Mouse (Mus musculus) bone marrow macrophage, adult 2 months (primary cell): Measurements from ENCODE around the gene Copg2.

ENCODE experiments used
- CTCF ChIP-seq: IDR thresholded peaks from 2 replicates; pipeline ENCODE4 v1.5.1; 2012; ENCODE audit warnings: low read depth, mild to moderate bottlenecking, low read length, moderate library complexity
- POLR2A ChIP-seq: IDR thresholded peaks from 2 replicates; pipeline ENCODE4 v1.6.1; 2012; ENCODE audit warnings: mild to moderate bottlenecking, low read depth, low read length, borderline replicate concordance

DNA sequence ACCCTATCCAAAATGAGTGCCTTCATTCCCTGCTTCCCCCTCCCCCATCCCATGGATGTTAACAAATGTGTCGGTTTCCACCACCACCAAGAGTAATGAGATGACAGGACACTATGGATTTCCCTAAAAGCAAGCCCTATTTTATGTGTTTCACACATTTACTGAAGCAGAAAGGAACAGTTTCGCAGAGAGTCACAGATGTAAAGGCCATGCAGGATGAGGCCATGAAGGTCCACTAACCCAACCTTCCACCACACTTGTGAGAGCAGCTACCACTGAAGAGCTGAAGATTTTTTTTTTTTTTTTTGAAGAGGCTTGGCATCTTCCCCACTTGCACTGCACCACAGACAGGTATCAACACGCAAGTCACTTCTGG lies 787 bp downstream of the Copg2 start:
- no peak for TF ChIP-seq POLR2A
- no peak for TF ChIP-seq CTCF
